Mouse (Mus musculus): ENCODE data around the gene Dennd1a. TPM values are rescaled to one million over a fixed set of nuclear protein-coding genes. Genes with fewer than 3 reads are reported as not detected.

The Dennd1a gene
- polyA plus RNA-seq, 1 experiment from 2014 or later: 24.9 TPM

GRCm38 (mm10) chr2:37769793-37770192, 517.4 kb downstream of the Dennd1a start:
- Histone ChIP-seq H3K4me1 (replicated peaks) (peaks cover 58% of the 10 kb centered on the region), H3K27me3 (peaks cover 13% of the 10 kb centered on the region), H3K27ac (no peak overlapping the region), H3K4me3 (replicated peaks) (no peak overlapping the region), H3K9me3 (no peaks in the 10 kb centered on the region), H3K4me2 (no peak overlapping the region), H3K36me3 (no peaks in the 10 kb centered on the region), H3K9ac (replicated peaks) (no peak overlapping the region)
- 87% methylated on average over 8 of the region's 8 CpGs for WGBS
- no peak for ATAC-seq (ENCODE audit: insufficient number of reproducible peaks, insufficient read depth, low FRiP score, low TSS enrichment, low read depth)

- H3K9me3 ChIP-seq: no peaks in the 10 kb centered on the region
- H3K4me3 ChIP-seq (replicated peaks): no peak overlapping the region
- H3K4me2 ChIP-seq: no peak overlapping the region
- WGBS: 30% methylated on average over 2 of the region's 2 CpGs
- H3K27ac ChIP-seq: no peak overlapping the region
- no peak for ATAC-seq (ENCODE audit: insufficient number of reproducible peaks, insufficient read depth, low FRiP score, low TSS enrichment, low read depth)
- H3K36me3 ChIP-seq: no peaks in the 10 kb centered on the region
- H3K4me1 ChIP-seq (replicated peaks): peaks cover 63% of the 10 kb centered on the region
- peaks cover 12% of the 10 kb centered on the region for H3K27me3 ChIP-seq
- 0 out of 2 replicates have a peak overlapping the region, but pooled peaks have one; percentile 14 for H3K9ac ChIP-seq (replicated peaks)
These were observed 518.3 kb downstream of the Dennd1a start for GRCm38 (mm10) chr2:37768903-37769302.

- peak overlapping the region; percentile 51; the same call in 1 of the 2 replicates for H3K27ac ChIP-seq
- 72% methylated on average over 3 of the region's 3 CpGs for WGBS
- no peak overlapping the region for H3K4me2 ChIP-seq
- no peak for ATAC-seq (ENCODE audit: insufficient number of reproducible peaks, insufficient read depth, low FRiP score, low TSS enrichment, low read depth)
- H3K36me3 ChIP-seq: no peaks in the 10 kb centered on the region
- peaks cover 7% of the 10 kb centered on the region; the same call in 1 of the 2 replicates for H3K27me3 ChIP-seq
- H3K9me3 ChIP-seq: no peaks in the 10 kb centered on the region
- H3K9ac ChIP-seq (replicated peaks): no peak overlapping the region
- peaks cover 63% of the 10 kb centered on the region for H3K4me1 ChIP-seq (replicated peaks)
- H3K4me3 ChIP-seq (replicated peaks): no peak overlapping the region
These were observed 519.5 kb downstream of the Dennd1a start for GRCm38 (mm10) chr2:37767739-37768138.

DNA sequence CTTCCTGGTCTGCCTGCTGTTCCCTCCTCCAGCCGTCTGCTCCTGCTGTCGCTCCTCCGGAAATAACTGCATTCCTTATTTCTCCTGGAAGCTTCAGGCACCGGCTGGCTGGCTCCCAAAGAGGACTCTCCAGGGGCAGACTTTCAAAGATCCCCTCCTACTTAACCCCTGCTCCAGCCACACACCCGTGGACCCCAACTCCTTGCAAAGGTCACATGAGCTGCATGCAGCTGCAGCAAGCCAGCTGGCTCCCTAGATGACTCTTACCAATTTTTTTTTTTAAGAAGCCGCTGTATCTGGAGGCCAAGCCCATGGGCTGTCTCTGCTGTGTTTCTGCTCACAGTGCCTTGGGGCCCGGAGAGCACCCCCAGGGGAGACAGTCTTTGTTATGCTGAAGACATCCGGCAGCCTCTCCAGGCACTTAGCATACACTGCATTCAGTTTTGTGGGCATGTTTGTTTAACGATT, 520.1 kb downstream of the Dennd1a start:
- Histone ChIP-seq H3K4me1 (replicated peaks) (peaks cover 63% of the 10 kb centered on the region), H3K36me3 (no peaks in the 10 kb centered on the region), H3K27me3 (peaks cover 7% of the 10 kb centered on the region; the same call in 1 of the 2 replicates), H3K27ac (peak overlapping the region; percentile 51), H3K9me3 (no peaks in the 10 kb centered on the region), H3K4me2 (peak overlapping the region; percentile 27), H3K9ac (replicated peaks) (no peak overlapping the region), H3K4me3 (replicated peaks) (no peak overlapping the region)
- no peak for ATAC-seq (ENCODE audit: insufficient number of reproducible peaks, insufficient read depth, low FRiP score, low TSS enrichment, low read depth)
- WGBS: 7% methylated on average over 9 of the region's 9 CpGs

- Histone ChIP-seq H3K4me3 (replicated peaks) (no peak overlapping the region), H3K27ac (no peak overlapping the region), H3K9ac (replicated peaks) (no peak overlapping the region), H3K27me3 (peaks cover 7% of the 10 kb centered on the region; the same call in 1 of the 2 replicates), H3K36me3 (no peaks in the 10 kb centered on the region), H3K9me3 (no peaks in the 10 kb centered on the region), H3K4me1 (replicated peaks) (peaks cover 59% of the 10 kb centered on the region), H3K4me2 (no peak overlapping the region)
- 62% methylated on average over 10 of the region's 11 CpGs for WGBS
- no peak for ATAC-seq (ENCODE audit: insufficient number of reproducible peaks, insufficient read depth, low FRiP score, low TSS enrichment, low read depth)
These were observed 521.0 kb downstream of the Dennd1a start for GRCm38 (mm10) chr2:37766027-37766761.

DNA sequence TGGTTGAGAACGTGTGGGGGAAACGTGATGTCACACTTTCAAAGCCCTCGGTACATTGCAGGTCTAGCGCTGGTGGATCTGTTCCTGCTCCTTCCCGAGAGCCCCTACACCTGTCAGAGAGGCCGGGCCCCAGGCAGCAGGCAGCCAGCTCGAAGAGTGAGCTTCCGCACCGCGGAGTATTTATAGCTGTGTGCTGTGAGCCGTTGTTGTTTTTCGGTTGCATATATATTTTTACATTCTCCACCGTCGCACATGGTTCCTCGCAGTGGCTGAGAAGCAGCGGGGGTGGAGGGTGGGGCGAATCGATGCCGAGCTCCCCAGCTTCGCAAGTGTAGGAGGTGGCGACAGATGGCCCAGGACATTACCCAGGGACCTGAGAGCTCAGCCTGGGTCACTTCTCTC, 522.1 kb downstream of the Dennd1a start:
- peaks cover 55% of the 10 kb centered on the region for H3K4me1 ChIP-seq (replicated peaks)
- H3K4me2 ChIP-seq: peak overlapping the region; percentile 40
- H3K9ac ChIP-seq (replicated peaks): no peak overlapping the region; the same call in 1 of the 2 replicates
- no peaks in the 10 kb centered on the region for H3K36me3 ChIP-seq
- H3K27ac ChIP-seq: no peak overlapping the region
- 18% methylated on average over 21 of the region's 21 CpGs for WGBS
- no peak for ATAC-seq (ENCODE audit: insufficient number of reproducible peaks, insufficient read depth, low FRiP score, low TSS enrichment, low read depth)
- H3K9me3 ChIP-seq: no peaks in the 10 kb centered on the region
- peaks cover 10% of the 10 kb centered on the region for H3K27me3 ChIP-seq
- no peak overlapping the region for H3K4me3 ChIP-seq (replicated peaks)

- H3K4me2 ChIP-seq: no peak overlapping the region
- no peak overlapping the region for H3K4me3 ChIP-seq (replicated peaks)
- no peak overlapping the region for H3K27ac ChIP-seq
- peaks cover 10% of the 10 kb centered on the region for H3K27me3 ChIP-seq
- WGBS: 47% methylated on average over 2 of the region's 2 CpGs
- H3K9me3 ChIP-seq: no peaks in the 10 kb centered on the region
- no peaks in the 10 kb centered on the region for H3K36me3 ChIP-seq
- ATAC-seq (ENCODE audit: insufficient number of reproducible peaks, insufficient read depth, low FRiP score, low TSS enrichment, low read depth): no peak
- peaks cover 54% of the 10 kb centered on the region for H3K4me1 ChIP-seq (replicated peaks)
- no peak overlapping the region for H3K9ac ChIP-seq (replicated peaks)
These were observed 522.7 kb downstream of the Dennd1a start for GRCm38 (mm10) chr2:37764514-37764913.

DNA sequence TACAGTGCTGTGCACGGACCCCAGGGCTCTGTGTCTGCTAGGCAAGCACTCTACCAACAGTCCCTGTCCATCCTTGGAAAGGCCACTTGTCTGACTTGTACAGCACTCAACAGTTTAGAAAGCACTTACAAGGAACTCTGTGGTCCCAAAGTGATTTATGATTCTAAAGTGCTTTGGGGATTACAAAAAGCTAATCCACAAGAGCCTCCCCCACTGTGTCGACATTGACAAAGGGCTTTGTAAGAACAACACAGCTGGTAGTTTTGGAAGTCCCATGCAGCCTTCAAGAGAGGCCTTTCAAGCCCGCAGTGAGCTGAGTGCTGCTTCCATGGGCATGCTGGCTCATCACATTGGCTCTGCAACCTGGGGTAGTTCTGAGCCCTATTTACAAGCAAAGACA, 523.6 kb downstream of the Dennd1a start:
- Histone ChIP-seq H3K27me3 (peaks cover 10% of the 10 kb centered on the region), H3K4me1 (replicated peaks) (peaks cover 52% of the 10 kb centered on the region), H3K4me2 (no peak overlapping the region), H3K9me3 (no peaks in the 10 kb centered on the region), H3K36me3 (no peaks in the 10 kb centered on the region), H3K9ac (replicated peaks) (no peak overlapping the region), H3K27ac (no peak overlapping the region), H3K4me3 (replicated peaks) (no peak overlapping the region)
- WGBS: 24% methylated on average over 3 of the region's 3 CpGs
- ATAC-seq (ENCODE audit: insufficient number of reproducible peaks, insufficient read depth, low FRiP score, low TSS enrichment, low read depth): no peak

DNA sequence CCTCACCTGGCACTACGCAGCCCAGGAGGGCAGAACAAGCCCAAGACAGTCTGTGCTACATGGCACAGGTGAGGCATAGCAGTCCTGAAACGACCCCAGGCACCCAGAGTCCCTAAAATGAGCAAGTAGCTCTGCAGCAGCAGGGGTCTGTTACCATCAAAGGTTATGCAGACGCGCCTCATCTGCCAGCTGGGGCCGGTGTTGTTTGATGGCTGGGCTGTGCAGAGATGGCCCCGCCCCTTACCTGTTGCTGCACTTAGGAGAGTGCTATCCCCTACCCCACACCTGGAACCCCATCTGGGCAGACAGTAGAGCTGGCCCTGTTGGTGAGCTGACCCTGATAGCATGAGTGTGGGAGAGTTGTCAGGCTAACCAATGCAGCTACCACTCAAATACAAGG, 526.6 kb downstream of the Dennd1a start:
- no peaks in the 10 kb centered on the region for H3K9me3 ChIP-seq
- 29% methylated on average over 6 of the region's 6 CpGs for WGBS
- no peaks in the 10 kb centered on the region for H3K36me3 ChIP-seq
- H3K27ac ChIP-seq: no peak overlapping the region
- H3K27me3 ChIP-seq: peaks cover 3% of the 10 kb centered on the region
- H3K4me1 ChIP-seq (replicated peaks): peaks cover 47% of the 10 kb centered on the region
- ATAC-seq (ENCODE audit: insufficient number of reproducible peaks, insufficient read depth, low FRiP score, low TSS enrichment, low read depth): no peak
- no peak overlapping the region for H3K4me3 ChIP-seq (replicated peaks)
- H3K9ac ChIP-seq (replicated peaks): no peak overlapping the region
- no peak overlapping the region for H3K4me2 ChIP-seq

- 8% methylated on average over 21 of the region's 21 CpGs for WGBS
- ATAC-seq (ENCODE audit: insufficient number of reproducible peaks, insufficient read depth, low FRiP score, low TSS enrichment, low read depth): 0 out of 2 replicates have a peak, but pooled peaks have one; percentile 29
- Histone ChIP-seq H3K4me3 (replicated peaks) (peak overlapping the region; percentile 9; the same call in 1 of the 2 replicates), H3K27me3 (peaks cover 8% of the 10 kb centered on the region), H3K27ac (peak overlapping the region; percentile 1; the same call in 1 of the 2 replicates), H3K36me3 (no peaks in the 10 kb centered on the region), H3K9ac (replicated peaks) (0 out of 2 replicates have a peak overlapping the region, but pooled peaks have one; percentile 9), H3K4me2 (peak overlapping the region; percentile 43), H3K4me1 (replicated peaks) (peaks cover 36% of the 10 kb centered on the region), H3K9me3 (no peaks in the 10 kb centered on the region)
These were observed 528.7 kb downstream of the Dennd1a start for GRCm38 (mm10) chr2:37758343-37759015.

- Histone ChIP-seq H3K9ac (replicated peaks) (0 out of 2 replicates have a peak overlapping the region, but pooled peaks have one; percentile 9), H3K27me3 (peaks cover 8% of the 10 kb centered on the region)
These were observed 529.4 kb downstream of the Dennd1a start for GRCm38 (mm10) chr2:37757784-37758183.

More at GRCm38 (mm10) chr2:37757784-37758183, 529.4 kb downstream of the Dennd1a start:
- peak overlapping the region; percentile 43 for H3K4me2 ChIP-seq
- H3K36me3 ChIP-seq: no peaks in the 10 kb centered on the region
- WGBS: 73% methylated on average over 4 of the region's 4 CpGs
- H3K9me3 ChIP-seq: no peaks in the 10 kb centered on the region
- H3K4me3 ChIP-seq (replicated peaks): no peak overlapping the region
- H3K4me1 ChIP-seq (replicated peaks): peaks cover 36% of the 10 kb centered on the region
- 0 out of 2 replicates have a peak overlapping the region, but pooled peaks have one; percentile 1 for H3K27ac ChIP-seq
- no peak for ATAC-seq (ENCODE audit: insufficient number of reproducible peaks, insufficient read depth, low FRiP score, low TSS enrichment, low read depth)

Data from limb, embryonic 12.5 days (tissue).